Mouse (Mus musculus) erythroblast, embryonic 14.5 days (primary cell): Measurements from ENCODE around the gene Siva1.

Source experiments
- GATA1 ChIP-seq: IDR thresholded peaks from 2 replicates; pipeline ENCODE4 v1.6.1; 2012; ENCODE audit warnings: low read length, inconsistent platforms, mixed read lengths
- TAL1 ChIP-seq: IDR thresholded peaks from 3 replicates; pipeline ENCODE4 v1.6.1; 2012; ENCODE audit warnings: low read length, inconsistent platforms, mixed read lengths

GRCm38 (mm10) chr12:112671891-112672290 is 27.4 kb downstream of the Siva1 start:
- TF ChIP-seq GATA1 (no peak), TAL1 (no peak)
